Mouse (Mus musculus) spleen, postnatal 36 days (tissue): ENCODE measurements around the gene Vmn1r196.
"Not testable (repeated sequence)": the region's sequence is repeated elsewhere in the genome, so short reads cannot be mapped to it uniquely, and the experiment has no call there.

ENCODE experiments used
- DNase-seq, 2 experiments: peaks; one replicate each; pipeline ENCODE4 v3.0.0; 2022; ENCODE audit warnings: low spot score in 2 of 2, mixed read lengths in 1 of 2

Gene Vmn1r196

DNA sequence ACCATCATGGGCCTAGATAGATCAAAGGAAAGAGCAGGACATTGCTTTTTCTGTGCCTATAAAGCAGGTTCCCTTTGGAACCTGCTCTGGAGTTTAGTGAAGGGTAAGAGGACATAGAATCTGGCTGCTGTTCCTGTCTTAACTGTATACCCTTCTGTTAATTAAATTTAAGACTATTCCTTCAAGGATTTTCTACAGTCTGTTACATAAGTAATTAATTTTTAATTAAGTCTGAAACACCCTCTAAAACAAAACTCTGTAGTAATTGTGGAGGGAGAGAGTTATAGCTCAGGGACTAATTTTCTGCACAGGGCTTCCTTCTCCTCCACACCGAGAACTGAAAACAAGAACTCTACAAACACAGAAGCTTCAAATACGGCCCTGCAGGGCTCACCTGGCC lies at the start of gene Vmn1r196:
Gene Vmn1r196, plus strand, starts transcription at position 301 of the 400 bp plus-strand sequence.
- no peak for DNase-seq

DNA sequence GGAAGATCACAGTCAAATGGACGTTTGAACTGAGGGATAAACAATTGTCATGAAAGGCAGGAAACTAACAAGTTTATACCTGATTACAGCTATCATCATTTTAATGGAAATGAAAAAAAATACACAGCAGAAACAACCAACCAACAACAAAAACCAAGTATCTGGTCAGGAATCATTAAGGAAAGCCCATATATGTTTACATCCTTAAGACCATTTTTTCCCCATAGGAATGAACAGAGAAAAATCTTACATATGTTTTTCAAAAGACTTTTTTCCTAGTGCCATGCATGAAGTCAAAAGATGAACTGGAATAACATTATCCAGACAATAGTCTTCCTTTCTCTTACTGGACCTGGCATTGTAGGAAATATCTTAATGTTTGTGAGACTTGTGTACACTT lies 45.8 kb upstream of the Vmn1r196 start, which contains the start of gene Vmn1r194:
Gene Vmn1r194, plus strand, starts transcription at position 301 of the 400 bp plus-strand sequence.
- no peak for DNase-seq

DNA sequence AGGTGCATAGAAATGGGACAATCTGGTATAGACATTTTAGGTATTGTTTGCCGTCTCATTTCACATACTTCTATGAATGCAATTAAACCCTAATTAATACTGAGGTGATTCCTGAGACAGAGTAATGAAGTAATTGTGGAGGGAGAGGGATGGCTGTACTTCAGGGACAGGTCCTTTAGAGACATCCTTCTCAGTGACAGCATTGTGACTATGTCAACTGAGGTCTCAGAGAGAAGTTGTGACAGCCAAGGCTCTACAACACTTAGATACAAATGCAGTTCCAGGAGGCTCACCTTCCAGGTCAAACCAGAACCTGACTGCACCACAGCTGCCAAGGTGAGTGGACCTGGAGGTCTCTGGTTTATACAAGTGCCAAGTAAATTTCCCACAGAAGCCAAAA lies 19.5 kb upstream of the Vmn1r196 start, which contains the start of gene Vmn1r195:
Gene Vmn1r195, plus strand, starts transcription at position 301 of the 400 bp plus-strand sequence.
- DNase-seq: not testable (repeated sequence)

GRCm38 (mm10) chr13:22271721-22272120 lies 18.0 kb upstream of the Vmn1r196 start:
- no peak for DNase-seq

DNA sequence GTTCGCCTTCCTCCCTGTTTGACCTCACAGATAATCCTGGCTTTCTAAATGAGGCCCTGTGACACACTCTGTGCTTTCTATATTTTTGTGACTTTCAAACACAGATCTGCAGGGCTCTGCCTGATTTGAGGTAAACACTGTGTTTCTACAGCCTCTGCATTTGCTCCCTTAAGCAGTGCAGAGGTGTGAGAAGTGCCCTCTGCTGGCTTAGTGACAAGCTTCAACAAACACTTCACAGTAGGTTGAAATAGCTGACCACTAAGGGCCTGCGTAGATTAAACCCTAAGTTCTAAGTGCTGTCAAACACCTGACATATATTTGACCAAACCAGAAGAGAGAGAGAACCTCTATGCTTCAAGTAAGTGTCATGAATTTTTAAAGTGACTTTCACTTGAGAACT lies 5.1 kb upstream of the Vmn1r196 start:
- no peak for DNase-seq

- not testable (repeated sequence) for DNase-seq
Measured at GRCm38 (mm10) chr13:22308075-22308474, 18.4 kb downstream of the Vmn1r196 start.

DNA sequence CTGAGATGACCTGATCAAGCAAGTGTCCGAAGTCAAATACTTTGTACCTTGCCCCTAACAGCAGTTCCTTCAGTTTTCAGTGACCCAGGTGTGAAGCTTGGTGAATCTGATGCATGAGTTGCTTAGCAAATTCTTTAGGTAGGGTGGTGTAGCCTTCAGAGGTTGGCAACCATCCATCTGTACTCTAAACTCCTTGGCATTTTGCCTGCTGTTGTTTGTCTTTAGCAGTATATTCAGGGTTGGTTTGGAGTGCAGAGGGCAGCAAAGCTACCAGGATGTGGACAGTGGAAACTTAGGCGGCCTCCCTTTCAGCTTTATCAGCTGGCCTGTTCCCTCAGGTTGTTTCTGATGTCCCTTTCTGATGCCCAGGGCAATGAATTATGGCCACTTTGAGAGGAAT lies 25.6 kb downstream of the Vmn1r196 start:
- no peak for DNase-seq

DNA sequence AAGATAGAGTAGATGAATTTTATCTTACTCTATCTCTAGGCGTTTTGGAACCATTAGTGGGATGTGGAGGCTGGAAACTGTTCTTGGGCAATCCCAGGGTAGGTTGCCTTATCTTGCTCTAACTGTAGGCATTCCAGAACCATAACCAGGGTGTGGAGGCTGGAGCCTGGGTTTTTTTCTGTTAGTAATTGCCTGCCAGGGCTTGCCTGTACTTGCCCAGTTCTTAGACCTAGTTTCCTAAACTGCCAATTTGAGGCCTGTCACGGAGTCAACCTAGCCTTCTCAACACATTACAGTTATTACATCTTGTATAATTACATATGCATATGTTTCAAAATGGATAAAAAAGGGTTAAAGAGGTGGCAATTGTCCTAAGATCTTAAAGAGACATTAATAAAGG lies 27.6 kb downstream of the Vmn1r196 start:
- DNase-seq: no peak

DNA sequence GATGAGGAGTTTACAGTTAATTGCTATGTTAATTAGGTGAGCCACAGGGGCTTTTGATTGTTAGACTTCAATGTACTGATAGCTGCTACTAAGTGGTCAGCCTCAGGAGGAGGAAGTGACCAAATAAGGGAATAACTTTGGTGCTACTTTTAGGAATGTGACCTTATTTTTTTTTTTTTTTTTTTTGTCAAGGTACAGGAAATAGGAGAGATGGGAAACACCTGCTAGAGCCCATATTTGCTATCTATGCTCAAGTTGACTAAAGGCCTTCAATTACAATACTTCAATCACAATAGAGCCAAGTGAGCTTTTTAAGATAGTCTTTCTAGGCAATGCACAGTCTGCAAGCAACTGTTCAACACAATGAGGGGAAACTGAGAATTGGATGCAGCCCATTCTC lies 30.4 kb downstream of the Vmn1r196 start:
- no peak for DNase-seq

GRCm38 (mm10) chr13:22324289-22324688 lies 34.6 kb downstream of the Vmn1r196 start, which contains the start of gene Vmn1r197:
Gene Vmn1r197, plus strand, starts transcription at chr13:22324589.
- no peak for DNase-seq

DNA sequence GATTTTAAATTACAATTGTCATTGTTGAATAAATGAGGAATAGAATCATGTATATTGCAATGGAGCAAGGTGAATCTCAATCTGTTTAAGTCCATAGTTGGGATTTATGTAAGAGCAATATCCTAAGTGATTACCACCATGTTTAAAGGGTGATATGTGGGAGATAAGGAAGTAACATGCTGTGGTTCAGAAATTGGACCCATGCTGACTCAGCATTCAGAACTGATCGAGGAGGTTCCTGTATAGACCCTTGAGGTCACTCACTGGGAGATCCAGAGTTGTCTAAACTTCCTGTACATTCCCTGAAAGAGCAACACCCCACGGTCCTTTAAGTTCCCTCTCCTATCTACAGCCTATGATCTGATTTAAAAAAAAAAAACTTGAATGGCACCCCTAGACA lies 43.5 kb downstream of the Vmn1r196 start:
- no peak for DNase-seq

DNA sequence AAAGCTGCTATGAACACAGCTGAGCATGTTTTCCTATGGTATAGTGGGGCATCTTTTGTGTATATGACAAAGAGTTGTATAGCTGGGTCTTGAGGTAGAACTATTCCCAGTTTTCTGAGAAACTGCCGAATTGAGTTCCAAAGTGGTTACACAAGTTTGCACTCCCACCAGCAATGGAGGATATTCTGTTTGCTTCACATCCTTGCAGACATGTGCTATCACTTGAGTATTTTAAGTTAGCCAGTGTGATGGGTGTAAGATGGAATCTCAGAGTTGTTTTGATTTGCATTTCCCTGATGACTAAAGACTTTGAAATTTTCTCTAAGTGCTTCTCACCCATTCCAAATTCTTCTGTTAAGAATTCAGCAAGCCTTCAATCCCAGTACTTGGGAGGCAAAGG lies 45.8 kb downstream of the Vmn1r196 start:
- no peak for DNase-seq
